Mouse (Mus musculus): ENCODE data around the gene Olfr221.

- TF ChIP-seq CTCF (IDR thresholded peaks at IDR 0.05; ENCODE audit: borderline replicate concordance, extremely low read depth, insufficient read depth, insufficient read length), result no peak
- peak; percentile 4; the same call in 1 of the 2 replicates for TF ChIP-seq POLR2A (IDR thresholded peaks at IDR 0.05; ENCODE audit: borderline replicate concordance, extremely low read depth, insufficient read depth, insufficient read length, poor library complexity, severe bottlenecking)
Observed at GRCm38 (mm10) chr14:52014761-52015311, 27.4 kb downstream of the Olfr221 start.

Measured in brain, embryonic 14.5 days (tissue).